Mouse (Mus musculus): ENCODE measurements around the gene Fam83g.

DNA sequence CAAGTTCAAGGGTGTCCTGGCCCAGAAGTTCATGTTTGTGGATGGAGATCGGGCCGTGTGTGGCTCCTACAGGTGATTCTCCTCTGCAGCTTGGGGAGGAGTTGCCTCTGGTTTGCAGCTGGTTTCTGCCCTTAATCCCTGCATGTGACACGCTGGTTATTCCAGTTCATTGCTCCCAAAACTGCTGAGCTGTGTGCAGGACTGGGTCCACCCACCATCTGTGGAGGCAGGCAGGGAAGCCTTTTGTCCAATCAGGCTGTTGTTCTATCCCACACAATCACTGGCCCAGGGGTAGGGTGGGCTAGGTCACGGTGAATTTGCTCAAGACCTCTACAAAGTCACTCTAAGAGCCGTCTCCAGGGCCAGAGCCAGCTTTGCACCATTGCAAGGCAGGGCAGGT, 17.8 kb downstream of the Fam83g start:
- TF ChIP-seq CTCF (IDR thresholded peaks at IDR 0.05; ENCODE audit: extremely low read depth, insufficient read length, insufficient replicate concordance, low read depth, low read length) = no peak
- TF ChIP-seq POLR2A (IDR thresholded peaks at IDR 0.05; ENCODE audit: low read depth, low read length) = no peak

Measured in small intestine, adult 2 months (tissue).